Mouse (Mus musculus): Measurements from ENCODE around the gene Bphl.

DNA sequence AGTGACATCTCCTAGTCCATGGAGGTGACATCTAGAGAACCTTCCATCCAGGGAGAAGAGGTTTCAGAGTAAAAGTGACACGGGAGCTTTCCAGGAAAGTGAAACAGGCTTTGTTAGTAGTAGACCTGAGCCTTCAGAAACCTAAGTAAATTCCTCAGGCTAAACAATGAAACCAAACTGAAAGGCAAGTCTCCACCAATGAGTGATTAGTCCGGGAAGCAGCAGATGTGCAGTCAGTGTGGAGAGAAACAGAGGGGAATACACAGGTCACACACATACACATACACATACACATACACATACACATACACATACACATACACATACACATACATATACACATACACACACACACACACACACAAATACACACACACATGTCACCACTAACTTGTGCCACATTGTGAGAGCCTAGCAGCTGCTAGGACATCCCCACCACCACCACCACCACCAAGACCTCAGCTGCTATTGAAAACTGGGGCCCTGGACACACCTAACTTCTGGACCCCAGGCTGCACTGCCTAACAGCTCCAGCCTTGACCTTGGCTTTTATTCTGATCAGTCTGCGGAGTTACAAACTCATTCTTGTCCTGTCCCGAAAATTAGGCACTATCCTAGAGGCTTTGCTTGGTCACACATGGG lies 71.8 kb downstream of the Bphl start:
- TF ChIP-seq GATA1 (IDR thresholded peaks at IDR 0.05; ENCODE audit: borderline replicate concordance, low read length) (no peak), FLI1 (IDR thresholded peaks at IDR 0.05; ENCODE audit: low read length) (no peak)
